Mouse (Mus musculus) urinary bladder, postnatal 4 days (tissue): ENCODE measurements around the gene Atp2b1.

Source experiments
- DNase-seq, 2 experiments: peaks; one replicate each; pipeline ENCODE4 v3.0.0; 2021 to 2022; ENCODE audit warnings: low spot score in 2 of 2

The Atp2b1 gene

GRCm38 (mm10) chr10:98913961-98914809, at the start of gene Atp2b1:
Gene Atp2b1, plus strand, starts transcription at chr10:98914406.
- DNase-seq = peak; percentile 95 to 96

DNA sequence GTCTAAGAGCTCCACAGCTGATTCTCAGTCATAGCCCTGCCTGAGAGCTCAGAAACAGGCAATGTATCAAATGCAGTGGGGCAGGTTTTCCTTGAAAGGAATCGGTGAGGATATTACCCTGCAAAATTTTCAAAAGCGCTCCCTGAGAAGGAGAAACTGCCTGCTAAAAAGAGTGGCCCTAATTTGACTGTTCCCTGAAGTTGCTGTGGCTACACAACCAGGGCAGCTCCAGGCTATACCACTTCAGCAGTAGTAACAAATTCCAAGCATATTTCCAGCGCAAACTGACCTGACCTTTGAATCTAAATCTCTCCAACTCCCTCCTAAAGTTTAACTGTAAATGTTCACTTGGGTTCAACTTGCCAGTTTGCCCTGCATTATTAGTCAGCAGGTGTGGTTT, 49.4 kb upstream of the Atp2b1 start:
- no peak for DNase-seq

- no peak for DNase-seq
Observed at GRCm38 (mm10) chr10:98866836-98867370, 47.3 kb upstream of the Atp2b1 start.

GRCm38 (mm10) chr10:98868351-98868908, 45.8 kb upstream of the Atp2b1 start:
- DNase-seq = no peak

DNA sequence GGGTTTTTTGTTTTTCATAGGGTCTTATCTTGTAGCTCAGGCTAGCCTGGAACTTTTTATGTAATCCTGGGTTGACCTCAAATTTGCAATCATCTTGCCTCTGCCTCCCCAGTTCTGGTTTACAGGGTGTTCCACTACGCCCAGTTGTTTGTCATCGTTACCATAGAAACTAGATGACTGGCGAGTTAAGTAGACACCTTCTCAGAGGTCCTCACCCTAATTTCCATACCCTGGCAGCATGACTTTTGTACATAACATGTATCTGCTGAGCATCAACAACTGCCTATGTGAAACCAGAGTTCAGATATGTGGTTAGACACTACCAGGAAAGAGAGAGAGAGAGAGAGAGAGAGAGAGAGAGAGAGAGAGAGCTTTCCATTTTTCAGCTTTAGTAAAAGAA, 36.4 kb upstream of the Atp2b1 start:
- no peak for DNase-seq

GRCm38 (mm10) chr10:98878636-98879035, 35.6 kb upstream of the Atp2b1 start:
- no peak for DNase-seq

DNA sequence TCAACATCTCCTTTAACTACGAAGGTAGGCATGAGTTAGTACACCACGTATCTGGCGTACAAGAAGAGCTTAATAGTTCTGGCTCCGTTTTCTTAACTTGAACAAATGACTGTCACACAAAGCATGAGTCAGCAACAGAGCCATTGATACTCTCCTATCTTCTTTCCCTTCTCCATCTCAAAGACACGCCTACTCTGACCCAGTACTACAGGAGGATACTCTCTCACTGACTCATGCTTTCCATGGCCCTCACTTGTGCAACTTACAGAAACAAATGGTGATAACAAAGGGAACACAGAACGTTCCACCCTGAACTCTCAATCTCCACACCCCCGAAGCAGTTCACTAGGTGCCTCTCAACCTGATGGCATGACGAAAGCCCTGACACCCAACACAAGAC, 34.1 kb upstream of the Atp2b1 start:
- DNase-seq = no peak

DNA sequence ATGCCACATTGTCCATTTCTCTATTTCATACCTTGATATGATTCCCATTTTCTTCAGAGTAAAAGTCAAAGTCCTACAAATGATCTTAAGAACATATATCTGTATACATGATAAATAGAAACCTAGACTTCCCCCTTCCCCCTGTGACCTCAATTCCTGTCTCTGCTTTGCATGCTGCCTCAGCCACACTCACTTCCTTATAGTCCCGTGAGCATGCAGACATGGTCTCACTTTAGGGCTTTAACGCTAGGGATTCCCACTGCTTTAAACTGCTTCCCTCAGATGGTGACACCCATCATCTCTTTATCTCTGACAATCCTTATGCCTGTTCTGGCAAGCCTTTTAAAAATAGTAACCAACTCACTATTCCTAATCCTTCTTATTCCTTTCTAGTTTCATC, 33.5 kb upstream of the Atp2b1 start:
- no peak for DNase-seq

DNA sequence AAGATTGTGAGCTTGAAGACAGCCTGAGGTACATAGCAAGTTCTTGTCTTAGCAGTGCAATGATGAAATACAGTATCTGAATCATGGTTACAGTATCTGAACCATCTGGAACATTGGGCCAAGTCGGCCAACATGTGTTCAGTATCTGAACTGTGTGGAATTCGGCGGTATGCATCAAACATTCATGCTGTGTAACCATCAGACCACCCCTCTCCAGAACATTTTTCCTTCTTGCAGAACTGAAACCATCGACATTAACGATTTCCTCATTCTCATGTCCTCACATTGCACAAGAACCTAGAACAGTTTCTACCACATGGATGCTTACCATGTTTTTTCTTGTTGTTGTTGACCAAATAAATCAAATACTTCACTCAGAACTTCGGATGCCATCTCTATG, 32.7 kb upstream of the Atp2b1 start:
- DNase-seq = no peak

DNA sequence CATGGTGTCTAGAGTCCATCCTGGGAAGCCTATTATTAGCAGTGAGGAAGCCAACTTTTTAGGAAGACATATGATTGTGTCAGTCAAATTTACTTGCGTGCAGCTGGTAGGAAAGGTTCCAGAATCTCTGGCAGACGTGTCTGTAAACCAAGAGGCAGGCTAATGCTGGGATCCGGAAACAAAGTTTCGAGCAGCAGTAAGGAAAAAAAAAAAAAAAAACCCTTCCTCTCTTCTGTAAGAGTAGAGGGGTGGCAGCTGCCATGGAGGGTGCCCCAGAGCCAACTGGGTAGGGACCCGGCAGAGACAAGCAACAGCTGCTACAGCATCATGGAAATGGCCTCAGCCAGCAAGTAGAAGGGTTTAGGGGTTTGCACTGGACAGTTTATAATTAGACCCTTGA, 31.6 kb upstream of the Atp2b1 start:
- DNase-seq = no peak

- DNase-seq = no peak
Observed at GRCm38 (mm10) chr10:98884445-98884844, 29.8 kb upstream of the Atp2b1 start.

- no peak for DNase-seq
Observed at GRCm38 (mm10) chr10:98886770-98887271, 27.4 kb upstream of the Atp2b1 start.

GRCm38 (mm10) chr10:98891361-98891760, 22.8 kb upstream of the Atp2b1 start:
- DNase-seq = no peak

DNA sequence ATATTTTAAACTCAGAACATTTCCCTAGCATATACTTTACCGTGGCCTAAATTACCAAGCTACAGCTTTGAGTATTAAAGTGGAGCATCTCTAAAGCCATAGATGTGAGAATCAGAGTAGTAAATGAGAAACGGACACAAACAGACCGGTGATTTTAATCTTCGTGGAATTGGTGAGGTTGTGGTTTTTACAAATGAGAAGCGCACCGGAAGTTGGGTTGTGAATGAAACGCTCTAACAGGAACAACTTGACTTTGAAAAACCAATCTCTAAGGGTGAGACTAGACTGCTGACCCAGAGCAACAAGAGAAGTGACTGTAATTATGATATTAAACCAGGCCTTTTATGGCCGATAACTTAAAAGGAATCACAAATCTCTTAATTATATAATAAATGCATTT, 16.7 kb upstream of the Atp2b1 start:
- DNase-seq = no peak

GRCm38 (mm10) chr10:98897913-98898748, 16.1 kb upstream of the Atp2b1 start:
- no peak for DNase-seq

DNA sequence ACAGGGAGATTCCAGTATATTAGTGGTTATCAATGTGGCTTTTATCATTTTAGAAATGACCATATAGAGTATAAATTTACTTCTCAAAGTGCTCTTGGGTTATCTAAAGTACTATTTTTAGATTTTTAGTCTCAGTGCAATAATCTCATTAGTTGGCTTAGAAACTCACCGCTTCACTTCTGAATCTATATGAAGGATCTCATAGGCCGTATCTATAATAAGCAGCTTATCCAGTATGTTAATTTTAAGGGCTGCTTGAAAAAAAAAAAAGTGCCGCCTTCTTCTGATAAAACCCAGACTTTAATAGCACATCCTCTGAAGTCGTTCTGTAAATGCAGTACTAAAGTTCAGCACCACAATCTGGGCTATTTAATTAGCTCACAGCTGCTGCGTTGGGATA, 12.7 kb upstream of the Atp2b1 start:
- no peak for DNase-seq

DNA sequence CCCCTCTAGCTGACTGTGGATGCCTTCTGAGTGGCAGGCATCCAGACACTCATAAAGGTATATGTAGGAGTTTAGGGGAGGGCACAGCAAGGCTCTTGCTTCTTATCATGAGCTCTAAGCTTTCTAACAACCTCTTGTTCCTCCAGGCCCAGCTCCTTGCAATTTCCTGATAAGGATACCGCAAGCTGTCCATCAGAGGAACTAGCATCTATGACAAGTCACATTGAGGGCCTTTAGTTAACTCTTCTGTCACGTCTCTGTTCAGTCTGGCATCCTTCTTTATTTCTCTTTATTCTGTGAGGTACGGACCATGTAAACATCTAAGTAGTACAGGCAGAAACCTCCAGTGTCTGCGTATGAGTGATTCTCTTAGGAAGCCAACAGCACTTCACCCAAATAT, 8.2 kb upstream of the Atp2b1 start:
- DNase-seq = no peak

- DNase-seq = no peak
Observed at GRCm38 (mm10) chr10:98906941-98907549, 7.2 kb upstream of the Atp2b1 start.

DNA sequence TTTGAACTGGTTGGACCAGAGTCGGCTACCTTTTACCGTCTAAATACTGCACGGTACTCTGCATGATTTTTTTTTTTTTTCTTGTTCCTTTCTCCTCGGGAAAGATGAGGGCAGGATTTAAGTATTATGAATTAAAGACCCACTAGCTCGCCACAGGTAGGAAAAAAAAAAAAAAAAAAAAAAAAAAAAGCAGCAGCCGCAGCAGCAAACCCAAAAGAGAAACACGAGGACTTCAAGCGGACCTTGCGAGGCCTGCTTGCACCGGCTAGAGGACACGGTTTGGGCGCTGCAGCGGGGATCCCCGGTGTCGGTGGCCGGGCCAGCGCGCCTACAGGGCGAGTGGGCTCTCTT, 621 bp upstream of the Atp2b1 start:
- DNase-seq = no peak

DNA sequence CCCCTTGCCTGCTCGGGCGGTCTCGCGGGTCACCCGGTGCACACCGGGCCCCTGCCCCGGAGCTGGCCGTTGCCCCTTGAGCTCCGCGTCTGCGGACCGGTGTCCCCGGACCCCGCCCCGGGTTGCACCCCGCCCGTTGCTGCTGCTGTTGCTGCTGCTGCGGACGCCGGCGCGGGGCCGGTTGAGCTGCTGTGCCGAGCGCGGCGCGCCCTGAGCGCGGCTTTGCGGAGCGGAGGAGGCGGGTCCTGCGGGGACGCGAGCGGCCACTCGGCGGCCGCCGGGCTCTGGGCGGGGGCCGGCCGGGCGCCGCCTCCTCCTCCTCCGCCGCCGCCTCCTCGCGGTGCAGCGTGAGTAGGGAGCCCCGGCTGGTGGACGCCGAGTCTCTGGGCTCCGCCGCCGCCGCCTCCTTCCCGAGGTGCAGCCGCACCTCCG, 620 bp downstream of the Atp2b1 start:
- peak; percentile 85 to 86 for DNase-seq

- peak in 1 of 2 experiments; percentile 61 for DNase-seq
Observed at GRCm38 (mm10) chr10:98915398-98915931, 1.3 kb downstream of the Atp2b1 start.
